Mouse (Mus musculus): Measurements from ENCODE around the gene Vamp5.

Gene Vamp5

DNA sequence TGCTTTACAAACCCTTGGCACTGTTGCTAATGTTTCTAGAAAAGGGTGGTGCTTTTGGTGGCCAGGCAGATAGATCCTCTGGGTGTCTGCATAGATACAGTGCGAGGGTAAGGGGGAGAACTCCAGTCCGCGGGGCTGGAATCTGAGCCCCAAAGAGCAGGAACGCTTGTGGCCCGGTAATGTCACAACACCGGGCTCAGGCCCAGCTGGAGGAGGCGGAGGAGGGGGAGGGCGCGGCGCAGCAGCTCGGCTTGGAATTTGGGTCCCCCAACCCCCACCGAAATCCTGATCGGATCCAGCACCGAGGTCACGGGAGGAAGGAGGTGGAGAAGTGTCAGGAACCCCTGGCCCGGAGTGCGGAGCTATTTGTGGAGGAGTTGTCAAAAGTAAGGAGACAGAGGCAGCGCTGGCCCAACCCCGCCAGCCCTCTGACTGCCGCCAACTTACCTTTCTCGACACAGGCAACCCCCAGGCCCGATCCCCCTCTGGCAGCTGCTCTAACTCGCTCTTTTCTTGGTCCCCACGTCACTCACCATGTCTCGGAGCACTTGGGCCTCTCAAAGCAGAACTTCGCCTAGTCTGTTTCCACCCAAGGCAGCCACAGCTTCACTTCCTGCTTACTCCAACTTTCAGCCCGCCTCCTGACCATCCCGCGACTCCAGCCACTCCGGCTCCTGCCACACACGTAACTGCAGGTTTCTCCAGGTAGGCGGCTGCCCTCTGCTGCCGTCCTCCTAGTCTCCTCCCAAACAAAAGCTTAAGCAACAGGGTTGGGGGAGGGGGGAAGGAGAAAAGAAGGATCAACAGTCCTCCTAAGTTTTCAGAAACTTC, 9.9 kb upstream of the Vamp5 start, which contains the start of gene Vamp8:
Gene Vamp8 (minus strand): TSS at position 763 of the 831 bp plus-strand sequence.
- no peak for DNase-seq (ENCODE audit: extremely low spot score, low read depth, low spot score)

DNA sequence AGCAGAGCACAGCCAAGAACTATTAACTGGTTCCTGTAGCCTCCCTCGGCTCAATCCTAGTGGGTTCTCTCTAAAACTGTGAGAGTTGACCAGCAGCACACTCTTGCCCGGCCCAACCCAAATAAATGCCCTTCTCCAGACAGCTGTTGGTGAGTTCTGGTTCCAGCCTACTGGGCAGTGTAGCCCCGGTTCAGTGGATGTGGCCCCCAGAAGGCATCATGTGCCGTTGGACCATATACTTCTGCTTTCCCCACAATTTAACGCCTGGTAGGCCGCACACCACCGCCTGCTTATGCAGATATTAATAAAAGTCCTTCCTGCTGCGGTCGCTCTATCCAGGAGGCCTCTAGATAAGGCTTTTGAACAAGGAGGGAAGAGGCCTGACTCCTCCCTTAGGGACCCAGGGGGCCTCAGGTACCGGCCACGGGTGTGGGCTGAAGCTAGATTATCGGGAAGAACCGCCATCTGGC, 9.2 kb upstream of the Vamp5 start:
- no peak for DNase-seq (ENCODE audit: extremely low spot score, low read depth, low spot score)

DNA sequence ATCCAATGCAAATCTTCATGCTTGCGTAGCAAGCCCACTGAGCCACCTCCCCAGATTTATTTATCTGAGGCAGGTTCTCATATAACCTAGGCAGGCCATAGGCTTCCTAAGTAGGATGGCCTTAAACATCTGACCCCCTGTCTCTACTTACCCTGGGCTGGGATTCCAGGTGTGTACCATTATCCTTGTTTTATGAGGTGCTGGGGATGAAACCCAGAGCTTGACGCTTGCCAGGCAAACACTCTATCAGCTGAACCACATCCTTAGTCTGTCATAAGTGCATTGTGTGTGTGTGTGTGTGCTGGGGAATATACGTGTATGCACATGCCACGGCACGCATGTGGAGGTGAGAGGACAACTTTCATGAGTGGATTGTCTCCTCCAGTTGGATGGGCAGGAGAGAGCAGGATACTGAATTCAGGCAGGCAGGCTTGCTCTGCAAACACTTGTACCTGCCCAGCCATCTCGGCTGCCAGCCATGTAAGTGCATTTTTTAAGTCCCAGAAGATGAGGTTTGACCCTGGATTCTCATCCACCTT, 8.6 kb upstream of the Vamp5 start:
- no peak for DNase-seq (ENCODE audit: extremely low spot score, low read depth, low spot score)

DNA sequence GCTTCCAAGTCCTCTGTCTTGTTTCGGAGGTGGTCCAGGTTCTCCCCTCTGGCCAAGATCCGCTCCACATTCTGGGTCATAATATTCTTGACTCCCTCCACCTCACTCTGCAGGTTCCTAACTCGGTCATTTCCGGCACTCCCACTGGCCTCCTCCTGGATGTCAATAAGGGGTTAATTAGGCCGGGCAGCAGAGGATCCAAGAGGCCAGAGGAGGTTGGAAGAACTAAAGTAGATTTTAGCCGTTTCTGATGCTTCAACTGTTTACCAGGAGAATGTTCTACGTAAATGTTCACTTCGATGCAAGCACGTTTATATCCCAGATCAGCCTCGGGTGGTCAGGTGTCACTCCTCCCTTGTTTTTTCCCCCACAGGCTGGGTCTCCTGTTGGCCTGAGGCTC, 8.0 kb upstream of the Vamp5 start:
- no peak for DNase-seq (ENCODE audit: extremely low spot score, low read depth, low spot score)

DNA sequence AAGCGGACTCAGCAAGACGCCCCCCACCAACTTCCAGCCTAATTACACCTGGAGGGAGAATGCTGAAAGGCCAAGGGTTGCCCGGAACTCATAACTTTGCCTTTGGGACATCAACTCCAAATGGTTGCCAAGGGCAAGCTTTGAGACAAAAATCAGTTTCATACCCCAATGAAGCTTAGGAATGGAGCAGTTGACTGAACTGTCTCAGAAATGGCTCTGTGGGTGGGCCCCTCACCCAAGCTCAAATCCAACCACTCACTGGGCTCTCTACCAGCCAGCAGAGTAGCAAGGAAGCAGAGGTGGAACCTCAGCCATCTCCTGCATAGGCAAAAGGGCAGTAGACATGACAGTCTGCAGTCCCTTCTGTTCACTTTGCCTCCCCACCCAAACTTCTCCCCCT, 7.5 kb upstream of the Vamp5 start:
- DNase-seq (ENCODE audit: extremely low spot score, low read depth, low spot score), result no peak

GRCm38 (mm10) chr6:72386561-72386960, 6.3 kb upstream of the Vamp5 start:
- no peak for DNase-seq (ENCODE audit: extremely low spot score, low read depth, low spot score)

DNA sequence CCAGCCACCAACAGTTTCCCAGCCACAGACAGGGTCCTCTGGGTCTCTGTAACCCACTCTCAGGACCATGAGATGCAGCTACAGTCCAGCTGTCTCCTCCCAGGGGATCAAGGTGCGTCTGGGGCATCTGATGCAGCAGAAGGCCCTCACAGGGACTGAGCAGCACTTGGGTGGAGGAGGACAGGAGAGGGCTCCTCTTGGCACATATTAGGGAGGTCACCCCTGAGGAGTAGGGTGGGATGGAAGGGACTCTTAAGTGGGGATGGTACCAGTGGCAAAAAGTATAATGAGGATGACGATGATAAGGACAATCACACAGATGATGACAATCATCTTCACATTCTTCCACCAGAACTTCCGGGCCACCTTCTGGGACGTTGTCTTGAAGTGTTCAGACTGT, 5.0 kb upstream of the Vamp5 start:
- DNase-seq (ENCODE audit: extremely low spot score, low read depth, low spot score), result no peak

- DNase-seq (ENCODE audit: extremely low spot score, low read depth, low spot score), result no peak
These were observed 3.7 kb upstream of the Vamp5 start for GRCm38 (mm10) chr6:72383952-72384351.

DNA sequence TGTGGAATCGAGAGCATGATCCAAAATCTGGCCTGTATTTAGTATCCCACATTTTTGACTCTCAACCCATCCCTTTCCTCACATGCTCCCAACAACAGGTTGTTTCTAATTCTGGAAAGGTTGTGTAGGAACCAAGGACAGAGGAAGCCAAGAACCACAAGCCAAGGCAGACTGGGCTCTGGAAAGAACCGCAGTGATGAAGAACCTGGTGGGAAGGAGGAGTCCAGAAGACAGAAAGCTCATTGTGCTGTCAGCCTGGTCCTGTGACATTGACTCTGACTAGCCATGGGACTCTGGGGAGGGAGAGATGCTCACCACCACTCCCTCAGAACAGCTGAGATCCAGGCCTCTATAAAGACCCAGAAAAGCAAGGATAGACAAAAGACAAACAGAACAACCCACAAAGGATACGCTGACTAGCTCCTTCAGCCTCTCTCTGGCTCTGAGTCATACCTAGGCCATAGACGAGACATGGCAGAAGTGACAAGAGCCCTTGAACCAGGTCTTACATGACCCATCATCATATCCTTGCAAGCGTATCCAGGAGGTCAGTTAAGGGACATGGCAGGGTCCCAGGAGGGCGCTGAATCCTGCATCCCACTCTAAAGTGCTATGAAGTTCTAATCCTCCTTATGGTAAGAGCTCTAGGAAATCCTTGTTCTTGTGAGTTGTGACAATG, 3.0 kb upstream of the Vamp5 start:
- DNase-seq (ENCODE audit: extremely low spot score, low read depth, low spot score), result no peak

DNA sequence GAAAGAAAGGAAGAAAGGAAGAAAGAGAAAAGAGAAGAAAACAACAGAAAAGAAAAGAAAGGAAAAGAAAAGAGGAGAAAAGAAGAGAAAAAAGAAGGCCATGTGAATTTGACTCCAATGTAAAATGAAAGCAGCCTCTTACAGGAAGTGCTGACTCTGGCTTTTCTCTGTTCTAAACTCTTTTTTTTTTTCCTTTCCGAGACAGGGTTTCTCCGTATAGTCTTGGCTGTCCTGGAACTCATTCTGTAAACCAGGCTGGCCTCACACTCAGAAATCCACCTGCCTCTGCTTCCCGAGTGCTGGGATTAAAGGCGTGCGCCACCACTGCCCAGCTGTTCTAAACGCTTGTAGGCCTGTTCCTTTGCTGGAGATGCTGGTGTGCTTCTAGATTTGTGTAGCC, 2.2 kb upstream of the Vamp5 start:
- no peak for DNase-seq (ENCODE audit: extremely low spot score, low read depth, low spot score)

- DNase-seq (ENCODE audit: extremely low spot score, low read depth, low spot score), result no peak
These were observed 714 bp downstream of the Vamp5 start for GRCm38 (mm10) chr6:72379377-72380130.

DNA sequence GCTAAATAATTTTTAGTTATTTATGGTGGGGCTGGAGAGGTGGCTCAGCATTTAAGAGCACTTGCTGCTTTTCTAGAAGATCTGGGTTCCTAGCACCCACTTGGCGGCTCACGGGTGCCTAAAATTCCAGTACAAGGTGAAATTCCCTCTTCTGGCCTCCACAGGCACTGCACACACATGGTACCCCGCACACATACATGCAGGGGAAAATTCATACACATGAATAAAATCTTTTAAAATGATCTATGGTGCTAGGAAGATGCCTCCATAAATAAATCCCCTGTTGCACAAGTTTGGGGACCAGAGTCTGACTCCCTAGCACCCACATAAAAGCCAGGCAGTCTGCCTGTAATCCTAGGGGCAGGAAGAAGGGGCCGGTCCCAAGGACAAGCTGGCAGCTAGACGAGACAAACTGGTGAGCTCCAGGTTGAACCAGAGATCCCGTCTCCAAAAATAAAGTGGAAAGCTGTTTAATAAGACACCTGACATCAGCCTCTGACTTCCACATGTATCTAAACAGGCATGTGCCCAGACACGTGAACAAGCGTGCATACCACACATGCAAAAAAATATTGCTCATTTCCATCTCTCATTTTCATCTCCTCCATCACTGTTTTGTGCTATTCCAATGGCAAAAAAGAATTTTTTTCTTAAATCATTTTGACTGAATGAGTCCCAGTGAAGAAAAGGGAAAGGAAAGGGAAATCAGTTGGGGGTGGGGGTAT, 1.6 kb downstream of the Vamp5 start:
- no peak for DNase-seq (ENCODE audit: extremely low spot score, low read depth, low spot score)

DNA sequence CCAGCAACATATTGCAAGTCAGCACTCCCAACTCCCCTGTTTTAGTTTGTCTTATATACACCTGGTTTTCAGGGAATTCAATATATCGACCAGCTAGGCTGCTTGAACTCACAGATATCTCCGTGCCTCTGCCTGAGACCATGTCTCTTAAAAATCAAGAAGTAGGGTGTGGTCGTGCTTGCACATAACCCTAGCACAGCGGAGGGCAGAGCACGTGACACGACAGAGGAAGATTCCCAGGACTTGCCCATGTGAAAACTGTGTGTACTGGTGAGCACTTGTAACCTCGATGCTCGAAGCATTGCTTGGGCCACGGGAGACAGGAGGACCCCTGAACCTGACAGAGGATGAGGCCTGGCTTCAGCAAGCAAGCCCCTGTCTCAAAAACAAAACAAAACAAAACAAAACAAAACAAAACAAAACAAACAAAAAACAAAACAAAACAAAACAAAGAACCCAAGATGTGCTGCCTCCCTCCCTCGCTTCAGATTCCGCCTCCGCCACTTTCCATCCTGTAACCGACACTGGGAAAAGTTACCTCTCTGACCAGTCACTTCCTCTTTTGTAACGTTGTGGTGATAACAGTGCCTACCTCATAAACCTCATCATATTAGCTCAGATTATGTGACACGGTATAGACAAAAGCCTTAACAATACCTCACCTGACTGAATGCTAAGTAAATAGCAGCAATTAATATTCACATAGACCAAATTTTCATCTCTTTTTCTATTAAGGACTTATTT, 5.3 kb downstream of the Vamp5 start:
- no peak for DNase-seq (ENCODE audit: extremely low spot score, low read depth, low spot score)

GRCm38 (mm10) chr6:72374206-72374605, 6.1 kb downstream of the Vamp5 start:
- no peak for DNase-seq (ENCODE audit: extremely low spot score, low read depth, low spot score)

- DNase-seq (ENCODE audit: extremely low spot score, low read depth, low spot score), result no peak
These were observed 7.1 kb downstream of the Vamp5 start for GRCm38 (mm10) chr6:72373184-72373583.

- DNase-seq (ENCODE audit: extremely low spot score, low read depth, low spot score), result no peak
These were observed 8.7 kb downstream of the Vamp5 start for GRCm38 (mm10) chr6:72371571-72371970.

GRCm38 (mm10) chr6:72371147-72371546, 9.1 kb downstream of the Vamp5 start:
- no peak for DNase-seq (ENCODE audit: extremely low spot score, low read depth, low spot score)

- DNase-seq (ENCODE audit: extremely low spot score, low read depth, low spot score), result no peak
These were observed 10.2 kb downstream of the Vamp5 start for GRCm38 (mm10) chr6:72370091-72370490.

- DNase-seq (ENCODE audit: extremely low spot score, low read depth, low spot score), result no peak
These were observed 10.7 kb downstream of the Vamp5 start for GRCm38 (mm10) chr6:72369557-72369956.

- no peak for DNase-seq (ENCODE audit: extremely low spot score, low read depth, low spot score)
These were observed 12.8 kb downstream of the Vamp5 start for GRCm38 (mm10) chr6:72367460-72367974.
